Mouse (Mus musculus) lung, postnatal 0 days (tissue): Measurements from ENCODE around the gene Stam2. TPM values are rescaled to one million over a fixed set of nuclear protein-coding genes. Genes with fewer than 3 reads are reported as not detected.

Experiments
- ATAC-seq: fragments of 200-750 bp; cut with Nextera tagmentation; 2 replicates; pipeline ENCODE4 v1.8.0; 2017; ENCODE audit warnings: moderate library complexity
- DNase-seq: peaks from one replicate; pipeline ENCODE4 v3.0.0-alpha.2; 2016; ENCODE audit warnings: low spot score
- H3K27ac ChIP-seq: fragments of 300-500 bp; sonication (generic); 2 replicates; pipeline ENCODE4 v1.5.1; 2014; ENCODE audit warnings: antibody characterized with exemption, mild to moderate bottlenecking, low read length, mixed read lengths
- H3K27me3 ChIP-seq: fragments of 300-500 bp; sonication (generic); replicated peaks from 2 replicates; pipeline ENCODE4 v1.6.1; 2014; ENCODE audit warnings: low read length, mixed read lengths; ENCODE audit not compliant: insufficient read depth
- H3K36me3 ChIP-seq: fragments of 300-500 bp; sonication (generic); 2 replicates; pipeline ENCODE4 v1.6.1; 2014; ENCODE audit warnings: low read length, mixed read lengths; ENCODE audit not compliant: insufficient read depth
- H3K4me1 ChIP-seq: fragments of 300-500 bp; sonication (generic); 2 replicates; pipeline ENCODE4 v1.6.1; 2014; ENCODE audit warnings: antibody characterized with exemption, low read depth, low read length, mixed read lengths; ENCODE audit not compliant: insufficient read depth
- H3K4me2 ChIP-seq: fragments of 300-500 bp; sonication (generic); replicated peaks from 2 replicates; pipeline ENCODE4 v1.6.1; 2014; ENCODE audit warnings: low read depth, mild to moderate bottlenecking, low read length, moderate library complexity, mixed read lengths
- H3K4me3 ChIP-seq: fragments of 300-500 bp; sonication (generic); 2 replicates; pipeline ENCODE4 v1.5.1; 2014; ENCODE audit warnings: low read depth, low read length
- H3K9ac ChIP-seq: fragments of 300-500 bp; sonication (generic); replicated peaks from 2 replicates; pipeline ENCODE4 v1.6.1; 2014; ENCODE audit warnings: low read depth, mild to moderate bottlenecking
- H3K9me3 ChIP-seq: fragments of 300-500 bp; sonication (generic); 2 replicates; pipeline ENCODE4 v1.6.1; 2016; ENCODE audit warnings: low read length, mixed read lengths
- CTCF ChIP-seq: IDR thresholded peaks from 2 replicates; pipeline ENCODE4 v1.5.1; 2016; ENCODE audit warnings: antibody characterized with exemption, mild to moderate bottlenecking
- EP300 ChIP-seq: IDR thresholded peaks from 2 replicates; pipeline ENCODE4 v1.6.1; 2016; ENCODE audit warnings: antibody characterized with exemption, mild to moderate bottlenecking, control low read depth
- WGBS: fragments of 180-500 bp; shearing (Covaris S2); extraction: QIAGEN DNeasy Blood & Tissue Kit; methylation state at CpG from one replicate; pipeline ENCODE4 v1.1.7; 2014; 5-methylcytosine and 5-hydroxymethylcytosine counted together
- polyA plus RNA-seq: library from polyadenylated mRNA; unstranded; fragments of >200 nt; fragmentation: Nextera tagmentation; extraction: Ambion mirVana; gene quantifications from 2 replicates; pipeline ENCODE4 v1.2.1, GENCODE M21; 2015

Stam2 gene
- polyA plus RNA-seq, 1 experiment from 2014 or later, result 28.5 TPM

GRCm38 (mm10) chr2:52715538-52715937 is 26.5 kb downstream of the Stam2 start:
- H3K4me1 ChIP-seq, result 0 out of 2 replicates have a peak, but pooled peaks cover 4% of the 10 kb centered on the region
- no peaks in the 10 kb centered on the region for H3K27me3 ChIP-seq
- ATAC-seq, result no peak
- H3K27ac ChIP-seq, result no peak overlapping the region
- no peak overlapping the region for H3K4me2 ChIP-seq
- H3K4me3 ChIP-seq, result no peak overlapping the region
- peaks cover 15% of the 10 kb centered on the region; the same call in 1 of the 2 replicates for H3K36me3 ChIP-seq
- no peaks in the 10 kb centered on the region for H3K9me3 ChIP-seq
- 92% methylated on average over 6 of the region's 6 CpGs for WGBS
- TF ChIP-seq CTCF (no peak), EP300 (no peak)
- no peak overlapping the region for H3K9ac ChIP-seq
- no peak for DNase-seq

DNA sequence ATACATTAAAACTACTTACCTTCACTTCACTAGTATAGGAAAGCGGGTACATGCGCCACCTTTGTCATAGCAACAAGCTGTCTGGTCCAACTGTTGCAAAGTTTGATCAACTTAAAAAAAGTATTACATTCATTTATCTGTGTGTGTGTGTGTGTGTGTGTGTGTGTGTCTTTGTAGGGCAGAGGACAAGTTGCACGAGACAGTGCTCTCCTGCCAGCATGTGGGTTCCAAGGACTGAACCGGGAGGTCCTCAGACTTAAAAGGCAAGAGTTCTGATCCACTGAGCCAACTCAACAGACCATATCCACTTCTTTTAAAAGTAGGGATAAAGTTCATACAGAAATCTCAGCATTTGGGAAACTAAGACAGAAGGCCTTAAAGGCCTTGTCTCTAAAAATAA is 28.0 kb downstream of the Stam2 start:
- Histone ChIP-seq H3K27ac (no peak overlapping the region), H3K4me3 (no peak overlapping the region), H3K36me3 (peaks cover 28% of the 10 kb centered on the region), H3K27me3 (no peaks in the 10 kb centered on the region), H3K9me3 (no peaks in the 10 kb centered on the region), H3K9ac (no peak overlapping the region), H3K4me2 (no peak overlapping the region), H3K4me1 (no peaks in the 10 kb centered on the region)
- ATAC-seq (no peak), DNase-seq (no peak)
- WGBS, result 93% methylated on average over 4 of the region's 4 CpGs
- TF ChIP-seq EP300 (no peak), CTCF (no peak)

GRCm38 (mm10) chr2:52710804-52711203 is 31.3 kb downstream of the Stam2 start:
- Histone ChIP-seq H3K4me2 (no peak overlapping the region), H3K36me3 (peaks cover 36% of the 10 kb centered on the region)
- DNase-seq, result no peak

DNA sequence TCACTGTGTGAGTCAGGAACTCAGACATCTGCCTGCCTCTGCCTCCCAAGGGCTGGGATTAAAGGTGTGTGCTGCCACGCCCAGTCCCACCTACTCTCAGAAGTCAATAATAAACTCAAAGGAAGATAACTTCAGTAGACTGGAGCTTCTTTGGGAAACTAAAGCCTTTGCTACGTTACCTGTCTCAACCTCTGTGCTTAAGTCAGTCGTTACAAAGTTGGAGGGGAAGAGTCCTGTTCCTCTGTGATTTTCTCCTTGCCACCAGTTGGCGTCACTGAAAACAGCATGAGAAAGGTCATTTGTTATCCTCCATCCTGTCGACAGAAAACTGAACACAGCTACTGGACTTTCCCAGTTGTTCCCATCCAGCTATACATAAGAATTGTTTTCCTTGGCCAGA is 32.7 kb downstream of the Stam2 start:
- no peak overlapping the region for H3K9ac ChIP-seq
- peaks cover 37% of the 10 kb centered on the region for H3K36me3 ChIP-seq
- H3K4me2 ChIP-seq, result no peak overlapping the region
- no peak overlapping the region for H3K27ac ChIP-seq
- H3K4me1 ChIP-seq, result no peaks in the 10 kb centered on the region
- TF ChIP-seq CTCF, result no peak
- TF ChIP-seq EP300, result no peak
- no peak overlapping the region for H3K4me3 ChIP-seq
- H3K27me3 ChIP-seq, result no peaks in the 10 kb centered on the region
- WGBS, result 89% methylated on average over 5 of the region's 5 CpGs
- DNase-seq (no peak), ATAC-seq (no peak)
- no peaks in the 10 kb centered on the region for H3K9me3 ChIP-seq

More at GRCm38 (mm10) chr2:52710804-52711203, 31.3 kb downstream of the Stam2 start:
- peak; percentile 25; the same call in 1 of the 2 replicates for TF ChIP-seq CTCF
- no peak for TF ChIP-seq EP300
- no peaks in the 10 kb centered on the region for H3K9me3 ChIP-seq
- no peak for ATAC-seq
- no peak overlapping the region for H3K27ac ChIP-seq
- H3K4me1 ChIP-seq, result no peaks in the 10 kb centered on the region
- no peak overlapping the region for H3K4me3 ChIP-seq
- no peaks in the 10 kb centered on the region for H3K27me3 ChIP-seq
- H3K9ac ChIP-seq, result no peak overlapping the region
- WGBS, result 82% methylated on average over 2 of the region's 2 CpGs

DNA sequence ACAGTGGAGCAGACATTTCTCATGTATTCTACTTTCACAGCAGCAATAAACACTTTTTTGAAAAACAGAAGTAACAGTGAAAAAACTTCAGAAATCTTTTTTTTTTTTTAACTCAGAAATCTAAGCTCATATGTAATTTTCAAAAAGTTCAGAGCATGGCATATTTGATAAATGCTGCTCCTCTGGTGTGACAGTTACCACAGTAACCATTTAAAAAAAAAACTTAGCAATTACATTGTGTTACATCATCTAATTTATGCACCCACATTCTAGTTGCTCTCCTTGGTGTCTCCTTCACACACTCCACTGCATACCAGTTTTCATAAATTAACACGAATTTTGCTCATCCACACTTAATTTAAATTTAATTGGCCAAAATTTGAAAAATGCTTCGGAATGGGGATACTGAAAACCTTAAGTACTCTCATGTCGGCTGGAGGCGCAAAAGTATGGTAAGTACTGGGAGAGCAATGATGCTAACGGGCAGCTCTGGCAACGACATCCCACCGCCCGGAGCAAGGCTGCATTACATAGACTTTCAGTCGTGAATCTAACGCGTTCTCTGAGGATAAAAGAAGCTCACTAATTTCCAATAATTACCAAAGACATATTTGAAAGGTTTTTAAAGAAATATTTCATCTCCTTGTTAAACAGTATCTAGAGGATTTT is 40.6 kb downstream of the Stam2 start:
- WGBS, result 92% methylated on average over 11 of the region's 11 CpGs

GRCm38 (mm10) chr2:52700352-52700751 is 41.7 kb downstream of the Stam2 start:
- Histone ChIP-seq H3K9ac (no peak overlapping the region), H3K9me3 (no peaks in the 10 kb centered on the region), H3K27me3 (no peaks in the 10 kb centered on the region), H3K4me3 (no peak overlapping the region), H3K36me3 (0 out of 2 replicates have a peak, but pooled peaks cover 8% of the 10 kb centered on the region), H3K27ac (no peak overlapping the region), H3K4me2 (no peak overlapping the region), H3K4me1 (no peaks in the 10 kb centered on the region)
- WGBS, result 72% methylated on average over 5 of the region's 5 CpGs
- TF ChIP-seq EP300, result no peak
- TF ChIP-seq CTCF, result no peak
- ATAC-seq (no peak), DNase-seq (no peak)

More for the DNA sequence above, 40.6 kb downstream of the Stam2 start:
- Histone ChIP-seq H3K9me3 (no peaks in the 10 kb centered on the region), H3K27ac (no peak overlapping the region), H3K36me3 (peaks cover 14% of the 10 kb centered on the region; the same call in 1 of the 2 replicates), H3K9ac (no peak overlapping the region), H3K27me3 (no peaks in the 10 kb centered on the region), H3K4me1 (no peaks in the 10 kb centered on the region), H3K4me3 (no peak overlapping the region), H3K4me2 (no peak overlapping the region)
- ATAC-seq (no peak), DNase-seq (no peak)
- TF ChIP-seq EP300, result no peak
- TF ChIP-seq CTCF, result no peak
